ENCODE assay signal across 7 mouse cellular contexts in genomic region chr10:128746972-128747645, GRCm38 (mm10). TPM values are rescaled to one million over a fixed set of nuclear protein-coding genes. Genes with fewer than 3 reads are reported as not detected.
DNase-seq lines count a peak whose midpoint lies in the region; ATAC-seq and TF ChIP-seq lines count a peak whose summit lies in the region.

No protein-coding gene starts in this region.

- no peak for ATAC-seq in neural tube, embryonic 11.5 days (ENCODE audit: insufficient read depth, low FRiP score, low TSS enrichment)
- no peak for ATAC-seq in forebrain, embryonic 12.5 days (ENCODE audit: low FRiP score)
- no peak for ATAC-seq in limb, embryonic 13.5 days (ENCODE audit: low FRiP score, low read depth)

- no peak for TF ChIP-seq POLR2A in small intestine, adult 2 months (IDR thresholded peaks at IDR 0.05; ENCODE audit: low read depth, low read length)

- no peaks in the 10 kb centered on the region for H3K36me3 ChIP-seq in neural tube, embryonic 11.5 days (ENCODE audit: control insufficient read depth, insufficient read depth, low read length)
- H3K36me3 ChIP-seq in forebrain, embryonic 12.5 days (replicated peaks), result no peaks in the 10 kb centered on the region; the same call in 1 of the 2 replicates
- peaks cover 1% of the 10 kb centered on the region; the same call in 1 of the 2 replicates for H3K36me3 ChIP-seq in limb, embryonic 13.5 days
- H3K36me3 ChIP-seq in small intestine, adult 2 months (ENCODE audit: control insufficient read depth, insufficient read depth, low read length), result 0 out of 2 replicates have a peak, but pooled peaks cover 2% of the 10 kb centered on the region

- H3K4me2 ChIP-seq in neural tube, embryonic 11.5 days (ENCODE audit: low read depth), result peak overlapping the region; percentile 62
- peak overlapping the region; percentile 89 for H3K4me2 ChIP-seq in forebrain, embryonic 12.5 days
- H3K4me2 ChIP-seq in limb, embryonic 13.5 days (replicated peaks), result peak overlapping the region; percentile 88

- H3K9ac ChIP-seq in neural tube, embryonic 11.5 days (ENCODE audit: low read length), result peak overlapping the region; percentile 78
- H3K9ac ChIP-seq in forebrain, embryonic 12.5 days, result peak overlapping the region; percentile 80
- peak overlapping the region; percentile 86 for H3K9ac ChIP-seq in limb, embryonic 13.5 days

- TF ChIP-seq CTCF in small intestine, adult 2 months (IDR thresholded peaks at IDR 0.05; ENCODE audit: extremely low read depth, insufficient read length, insufficient replicate concordance, low read depth, low read length), result no peak

- 53% methylated on average over 8 of the region's 9 CpGs for WGBS in neural tube, embryonic 11.5 days
- WGBS in forebrain, embryonic 12.5 days, result 37% methylated on average over 9 of the region's 9 CpGs
- 38% methylated on average over 9 of the region's 9 CpGs for WGBS in limb, embryonic 13.5 days
- WGBS in small intestine, adult 2 months, result 25% methylated on average over 9 of the region's 9 CpGs

- H3K27me3 ChIP-seq in neural tube, embryonic 11.5 days (ENCODE audit: control insufficient read depth, insufficient read depth, low read length), result peaks cover 21% of the 10 kb centered on the region
- H3K27me3 ChIP-seq in forebrain, embryonic 12.5 days, result peaks cover 40% of the 10 kb centered on the region
- H3K27me3 ChIP-seq in limb, embryonic 13.5 days, result peaks cover 12% of the 10 kb centered on the region
- H3K27me3 ChIP-seq in small intestine, adult 2 months (ENCODE audit: control insufficient read depth, insufficient read depth, low read length), result no peaks in the 10 kb centered on the region

- H3K27ac ChIP-seq in neural tube, embryonic 11.5 days (ENCODE audit: low read depth, low read length), result peak overlapping the region; percentile 86; the same call in 1 of the 2 replicates
- peak overlapping the region; percentile 92 for H3K27ac ChIP-seq in forebrain, embryonic 12.5 days
- H3K27ac ChIP-seq in limb, embryonic 13.5 days, result peak overlapping the region; percentile 97
- H3K27ac ChIP-seq in small intestine, adult 2 months (ENCODE audit: insufficient read depth, low read depth, low read length), result peak overlapping the region; percentile 96

- H3K9me3 ChIP-seq in neural tube, embryonic 11.5 days (ENCODE audit: control insufficient read depth, low read length), result no peaks in the 10 kb centered on the region
- no peaks in the 10 kb centered on the region for H3K9me3 ChIP-seq in forebrain, embryonic 12.5 days
- no peaks in the 10 kb centered on the region for H3K9me3 ChIP-seq in limb, embryonic 13.5 days

- peak overlapping the region; percentile 72 for H3K4me3 ChIP-seq in neural tube, embryonic 11.5 days (ENCODE audit: low read depth, low read length)
- peak overlapping the region; percentile 76 for H3K4me3 ChIP-seq in forebrain, embryonic 12.5 days (replicated peaks)
- H3K4me3 ChIP-seq in limb, embryonic 13.5 days, result peak overlapping the region; percentile 73
- H3K4me3 ChIP-seq in small intestine, adult 2 months (ENCODE audit: low read depth, low read length), result peak overlapping the region; percentile 78

- DNase-seq in neural tube, embryonic 11.5 days (ENCODE audit: low spot score), result peak; percentile 19
- no peak for DNase-seq in neural tube, embryonic 10.5 days (ENCODE audit: extremely low spot score, low spot score)
- DNase-seq in layer of hippocampus, adult 18-20 months (ENCODE audit: low spot score in 2 of 2), result no peak
- DNase-seq in left cerebral cortex, adult 18-20 months (ENCODE audit: low spot score in 2 of 2), result no peak

- H3K4me1 ChIP-seq in neural tube, embryonic 11.5 days (ENCODE audit: control insufficient read depth, insufficient read depth, low read length), result peaks cover 12% of the 10 kb centered on the region
- H3K4me1 ChIP-seq in forebrain, embryonic 12.5 days, result peaks cover 29% of the 10 kb centered on the region
- H3K4me1 ChIP-seq in limb, embryonic 13.5 days, result peaks cover 36% of the 10 kb centered on the region
- H3K4me1 ChIP-seq in small intestine, adult 2 months (ENCODE audit: control insufficient read depth, insufficient read depth, insufficient read length, low read length), result peaks cover 3% of the 10 kb centered on the region; the same call in 1 of the 2 replicates

RNA-seq across cellular contexts. Expression of gene Pym1, which starts 0.6 kb away (rescaled TPM):
- 47.8 and 50.2 TPM in 2 replicates for polyA plus RNA-seq in neural tube, embryonic 11.5 days (2014; fragmentation: Nextera tagmentation; extraction: Ambion mirVana)
- 51.2 and 52.8 TPM in 2 replicates for polyA plus RNA-seq in forebrain, embryonic 12.5 days (2016; fragmentation: Nextera tagmentation; extraction: Ambion mirVana)
- 44.0 and 47.9 TPM in 2 replicates for polyA plus RNA-seq in limb, embryonic 13.5 days (2015; fragmentation: Nextera tagmentation; extraction: Ambion mirVana)
- polyA plus RNA-seq in small intestine, adult 2 months (2012; rRNA removed), result 6.9 and 17.0 TPM in 2 replicates
- total RNA-seq in layer of hippocampus, adult 18-20 months (2021), result 10 to 100 TPM; 25.1 to 26.2 TPM
- 10 to 100 TPM; 25.0 to 25.7 TPM for total RNA-seq in left cerebral cortex, adult 18-20 months (2021)

RNA-seq across cellular contexts. Expression of gene Dgka, which starts 2.5 kb away (rescaled TPM):
- 5.8 and 6.2 TPM in 2 replicates for polyA plus RNA-seq in neural tube, embryonic 11.5 days (2014; fragmentation: Nextera tagmentation; extraction: Ambion mirVana)
- 3.9 and 4.2 TPM in 2 replicates for polyA plus RNA-seq in forebrain, embryonic 12.5 days (2016; fragmentation: Nextera tagmentation; extraction: Ambion mirVana)
- polyA plus RNA-seq in limb, embryonic 13.5 days (2015; fragmentation: Nextera tagmentation; extraction: Ambion mirVana), result 12.0 and 12.1 TPM in 2 replicates
- 35.0 and 101 TPM in 2 replicates for polyA plus RNA-seq in small intestine, adult 2 months (2012; rRNA removed)
- 10 to 100 TPM; 10.9 to 12.8 TPM for total RNA-seq in layer of hippocampus, adult 18-20 months (2021)
- total RNA-seq in left cerebral cortex, adult 18-20 months (2021), result 1 to 10 TPM; 8.2 to 8.5 TPM

RNA-seq across cellular contexts. Expression of gene Cdk2, which starts 42.3 kb away (rescaled TPM):
- 93.9 and 99.5 TPM in 2 replicates for polyA plus RNA-seq in neural tube, embryonic 11.5 days (2014; fragmentation: Nextera tagmentation; extraction: Ambion mirVana)
- polyA plus RNA-seq in forebrain, embryonic 12.5 days (2016; fragmentation: Nextera tagmentation; extraction: Ambion mirVana), result 95.2 and 104 TPM in 2 replicates
- polyA plus RNA-seq in limb, embryonic 13.5 days (2015; fragmentation: Nextera tagmentation; extraction: Ambion mirVana), result 132 and 134 TPM in 2 replicates
- polyA plus RNA-seq in small intestine, adult 2 months (2012; rRNA removed), result 4.2 and 6.1 TPM in 2 replicates
- 1 to 10 TPM; 1.4 to 2.6 TPM for total RNA-seq in layer of hippocampus, adult 18-20 months (2021)
- 1 to 10 TPM; 1.4 to 2.6 TPM for total RNA-seq in left cerebral cortex, adult 18-20 months (2021)

RNA-seq across cellular contexts. Expression of gene Pmel, which starts 43.1 kb away (rescaled TPM):
- polyA plus RNA-seq in neural tube, embryonic 11.5 days (2014; fragmentation: Nextera tagmentation; extraction: Ambion mirVana), result 4.0 and 4.6 TPM in 2 replicates
- 0.88 and 4.4 TPM in 2 replicates for polyA plus RNA-seq in forebrain, embryonic 12.5 days (2016; fragmentation: Nextera tagmentation; extraction: Ambion mirVana)
- 2.2 and 2.3 TPM in 2 replicates for polyA plus RNA-seq in limb, embryonic 13.5 days (2015; fragmentation: Nextera tagmentation; extraction: Ambion mirVana)
- polyA plus RNA-seq in small intestine, adult 2 months (2012; rRNA removed), result 1.4 and 2.1 TPM in 2 replicates
- under 1 TPM; 0.20 to 0.25 TPM for total RNA-seq in layer of hippocampus, adult 18-20 months (2021)
- total RNA-seq in left cerebral cortex, adult 18-20 months (2021), result under 1 TPM; 0.54 to 0.88 TPM

RNA-seq across cellular contexts. Expression of gene Mmp19, which starts 43.6 kb away (rescaled TPM):
- polyA plus RNA-seq in neural tube, embryonic 11.5 days (2014; fragmentation: Nextera tagmentation; extraction: Ambion mirVana), result 0.32 and 0.41 TPM in 2 replicates
- 0.40 and 0.60 TPM in 2 replicates for polyA plus RNA-seq in forebrain, embryonic 12.5 days (2016; fragmentation: Nextera tagmentation; extraction: Ambion mirVana)
- polyA plus RNA-seq in limb, embryonic 13.5 days (2015; fragmentation: Nextera tagmentation; extraction: Ambion mirVana), result 0.56 and 0.78 TPM in 2 replicates
- polyA plus RNA-seq in small intestine, adult 2 months (2012; rRNA removed), result 1.2 and 2.5 TPM in 2 replicates
- total RNA-seq in layer of hippocampus, adult 18-20 months (2021), result under 1 TPM; 0.43 to 0.50 TPM
- under 1 TPM; 0.63 to 0.66 TPM for total RNA-seq in left cerebral cortex, adult 18-20 months (2021)

Comparison
In these comparisons a context has a peak if more than half of its experiments do, and no peak if none do; other contexts are left out.
1. RNA of gene Cdk2, which starts 42.3 kb away (polyA plus RNA-seq): 132 to 134 TPM in limb, embryonic 13.5 days, 93.9 to 99.5 TPM in neural tube, embryonic 11.5 days and 95.2 to 104 TPM in forebrain, embryonic 12.5 days; 4.2 to 6.1 TPM in small intestine, adult 2 months; every median in the first group is over 10 times any median in the second.
2. Peak in every context shown above with its lines, with median percentiles within 50 percentile points of each other: H3K27ac ChIP-seq, H3K4me2 ChIP-seq, H3K4me3 ChIP-seq and H3K9ac ChIP-seq.